Mouse (Mus musculus) CH12.LX (cell line): Measurements from ENCODE around the gene Gdap1l1. TPM values are rescaled to one million over a fixed set of nuclear protein-coding genes. Genes with fewer than 3 reads are reported as not detected.

Source experiments
- DNase-seq: peaks from one replicate; pipeline ENCODE4 v3.0.0-alpha.2; 2013; ENCODE audit errors: extremely low read depth
- H3K27ac ChIP-seq: 2 replicates; pipeline ENCODE4 v1.5.1; 2012; ENCODE audit warnings: low read depth, mild to moderate bottlenecking, control low read depth, moderate library complexity; ENCODE audit not compliant: insufficient read depth
- H3K27me3 ChIP-seq: replicated peaks from 2 replicates; pipeline ENCODE3; 2012; ENCODE audit warnings: inconsistent platforms
- H3K36me3 ChIP-seq, 2 experiments: replicated peaks in 1 of 2; 2 replicates each; pipeline versions ENCODE3 to v1.6.1; 2012; ENCODE audit warnings: inconsistent platforms in 1 of 2, low read length in 1 of 2, mild to moderate bottlenecking in 1 of 2, mixed read lengths in 1 of 2, moderate library complexity in 1 of 2; ENCODE audit not compliant: control insufficient read depth in 1 of 2, insufficient read depth in 1 of 2
- H3K4me1 ChIP-seq, 2 experiments: 2 replicates each; pipeline ENCODE4 v1.6.1; 2012; ENCODE audit warnings: inconsistent platforms in 1 of 2, moderate library complexity in 1 of 2; ENCODE audit not compliant: insufficient read depth in 2 of 2, control insufficient read depth in 1 of 2
- H3K4me2 ChIP-seq: 2 replicates; pipeline ENCODE4 v1.6.1; 2012; ENCODE audit warnings: low read depth, mild to moderate bottlenecking, control low read depth; ENCODE audit not compliant: poor library complexity, insufficient read depth, severe bottlenecking
- H3K4me3 ChIP-seq, 3 experiments: fragments of 150-350 bp in 1 of 3; sonication (generic) in 1 of 3; replicated peaks in 1 of 3; 2 replicates each; pipeline versions ENCODE3 to v1.5.1; 2011 to 2012; ENCODE audit warnings: low read depth in 2 of 3, low read length in 2 of 3, mild to moderate bottlenecking in 2 of 3, moderate library complexity in 2 of 3, control low read depth in 1 of 3, improper control_type of control experiment in 1 of 3, inconsistent platforms in 1 of 3, mixed read lengths in 1 of 3; ENCODE audit not compliant: poor library complexity in 1 of 3
- H3K79me2 ChIP-seq: replicated peaks from 2 replicates; pipeline ENCODE4 v1.6.1; 2012; ENCODE audit warnings: mild to moderate bottlenecking, moderate library complexity; ENCODE audit not compliant: control insufficient read depth, poor library complexity, insufficient read depth, severe bottlenecking; ENCODE audit errors: extremely low read depth
- H3K9ac ChIP-seq: 2 replicates; pipeline ENCODE4 v1.6.1; 2012; ENCODE audit warnings: low read depth, mild to moderate bottlenecking, control low read depth, moderate library complexity; ENCODE audit not compliant: insufficient read depth
- H3K9me3 ChIP-seq: replicated peaks from 2 replicates; pipeline ENCODE3; 2012; ENCODE audit warnings: low read length, inconsistent platforms, mixed read lengths
- BHLHE40 ChIP-seq: IDR thresholded peaks from 2 replicates; pipeline ENCODE4 v1.6.1; 2011; ENCODE audit warnings: mild to moderate bottlenecking, low read depth, low read length, improper control_type of control experiment
- CHD2 ChIP-seq: IDR thresholded peaks from 2 replicates; pipeline ENCODE4 v1.6.1; 2011; ENCODE audit warnings: low read length, improper control_type of control experiment
- CTCF ChIP-seq, 2 experiments: IDR thresholded peaks in 1 of 2; conservative IDR thresholded peaks in 1 of 2; 2 replicates each; pipeline ENCODE4 v1.5.1; 2011 to 2012; ENCODE audit warnings: low read depth in 2 of 2, low read length in 2 of 2, improper control_type of control experiment in 1 of 2, inconsistent platforms in 1 of 2, mild to moderate bottlenecking in 1 of 2, moderate library complexity in 1 of 2
- ELF1 ChIP-seq: IDR thresholded peaks from 2 replicates; pipeline ENCODE4 v1.6.1; 2014; ENCODE audit warnings: low read depth, mild to moderate bottlenecking, inconsistent platforms, low read length, improper control_type of control experiment
- JUN ChIP-seq: IDR thresholded peaks from 2 replicates; pipeline ENCODE4 v1.6.1; 2011; ENCODE audit warnings: low read depth, mild to moderate bottlenecking, low read length, improper control_type of control experiment, moderate library complexity; ENCODE audit not compliant: insufficient read depth
- MAFK ChIP-seq: IDR thresholded peaks from 2 replicates; pipeline ENCODE4 v1.6.1; 2011; ENCODE audit warnings: low read length, improper control_type of control experiment; ENCODE audit not compliant: insufficient replicate concordance
- MAZ ChIP-seq: IDR thresholded peaks from 2 replicates; pipeline ENCODE4 v1.6.1; 2012; ENCODE audit warnings: low read depth, mild to moderate bottlenecking, inconsistent platforms, low read length, improper control_type of control experiment, moderate library complexity
- MEF2A ChIP-seq: IDR thresholded peaks from 2 replicates; pipeline ENCODE4 v1.6.1; 2014; ENCODE audit warnings: low read depth, mild to moderate bottlenecking, inconsistent platforms, low read length, improper control_type of control experiment, borderline replicate concordance
- MXI1 ChIP-seq: IDR thresholded peaks from 2 replicates; pipeline ENCODE4 v1.6.1; 2011; ENCODE audit warnings: mild to moderate bottlenecking, low read depth, low read length, improper control_type of control experiment
- MYC ChIP-seq: IDR thresholded peaks from 2 replicates; pipeline ENCODE4 v1.6.1; 2011; ENCODE audit warnings: low read depth, mild to moderate bottlenecking, improper control_type of control experiment, low read length
- NELFE ChIP-seq: IDR thresholded peaks from 2 replicates; pipeline ENCODE4 v1.6.1; 2011; ENCODE audit warnings: low read depth, low read length, improper control_type of control experiment
- NRF1 ChIP-seq: IDR thresholded peaks from 2 replicates; pipeline ENCODE4 v1.6.1; 2014; ENCODE audit warnings: low read depth, mild to moderate bottlenecking, inconsistent platforms, low read length, improper control_type of control experiment, moderate library complexity
- POLR2AphosphoS2 ChIP-seq: IDR thresholded peaks from 2 replicates; pipeline ENCODE4 v1.6.1; 2011; ENCODE audit warnings: low read depth, low read length, improper control_type of control experiment
- RAD21 ChIP-seq: IDR thresholded peaks from 2 replicates; pipeline ENCODE4 v1.6.1; 2011; ENCODE audit warnings: low read depth, mild to moderate bottlenecking, low read length, improper control_type of control experiment, moderate library complexity
- SMC3 ChIP-seq: IDR thresholded peaks from 2 replicates; pipeline ENCODE4 v1.6.1; 2011; ENCODE audit warnings: low read depth, low read length, improper control_type of control experiment
- TBP ChIP-seq: conservative IDR thresholded peaks from 2 replicates; pipeline ENCODE4 v1.6.1; 2011; ENCODE audit warnings: low read depth, low read length, improper control_type of control experiment
- UBTF ChIP-seq: IDR thresholded peaks from 2 replicates; pipeline ENCODE4 v1.6.1; 2012; ENCODE audit warnings: low read depth, mild to moderate bottlenecking, inconsistent platforms, low read length, improper control_type of control experiment, moderate library complexity
- ZMIZ1 ChIP-seq: IDR thresholded peaks from 2 replicates; pipeline ENCODE4 v1.6.1; 2012; ENCODE audit warnings: low read depth, mild to moderate bottlenecking, inconsistent platforms, low read length, improper control_type of control experiment
- ZNF384 ChIP-seq: IDR thresholded peaks from 2 replicates; pipeline ENCODE4 v1.6.1; 2012; ENCODE audit warnings: low read depth, low read length, improper control_type of control experiment, inconsistent platforms
- dilution Hi-C: fragments of 300-500 bp; cut with MboI; formaldehyde crosslinking; loops from 2 replicates; pipeline ENCODE4 v1.14.3; 2020; ENCODE audit warnings: low sequenced_read_pairs; ENCODE audit not compliant: extremely low pct_unique_long_range_greater_than_20kb, extremely low pct_ligation_motif_present
- in situ Hi-C: fragments of 300-500 bp; cut with MboI; formaldehyde crosslinking; loops from 3 replicates; pipeline ENCODE4 v1.14.3; 2019; ENCODE audit warnings: low sequenced_read_pairs, low pct_ligation_motif_present, low pct_unique_long_range_greater_than_20kb, mixed read lengths
- polyA plus RNA-seq: library from polyadenylated mRNA; unstranded; fragments of >175 nt; gene quantifications from 2 replicates; pipeline ENCODE4 v1.2.1, GENCODE M21; 2012; ENCODE audit warnings: low read depth; ENCODE audit not compliant: insufficient read length
- total RNA-seq, 2 experiments: library from RNA; depleted of rRNA; stranded (reverse); fragments of 300-350 nt in 1 of 2; fragments of >200 nt in 1 of 2; gene quantifications; 2 replicates each; pipeline ENCODE4 v1.2.3; 2012 to 2014

Gene Gdap1l1
- total and polyA plus RNA-seq, 3 experiments: not detected

DNA sequence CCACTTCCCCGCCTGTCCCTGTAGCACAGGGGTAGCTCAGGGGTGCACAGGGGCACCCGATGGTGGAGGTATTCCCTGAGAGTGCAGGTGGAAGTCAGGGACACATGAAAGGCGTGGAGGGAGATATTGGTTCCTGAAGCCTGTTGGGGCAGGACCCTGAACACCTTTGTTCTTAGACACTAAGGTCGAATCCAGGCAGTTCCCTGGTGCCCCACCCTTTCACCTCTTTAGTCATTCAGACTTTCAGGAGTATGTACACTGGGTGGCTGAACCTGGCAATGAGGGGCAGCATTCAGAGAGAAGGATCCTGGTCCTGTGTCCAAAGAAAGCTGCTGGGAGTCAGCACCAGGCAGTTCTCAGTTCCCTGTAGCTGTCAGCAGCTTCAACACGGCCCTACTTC lies 24.1 kb downstream of the Gdap1l1 start (continued):
- TF ChIP-seq MEF2A: no peak

DNA sequence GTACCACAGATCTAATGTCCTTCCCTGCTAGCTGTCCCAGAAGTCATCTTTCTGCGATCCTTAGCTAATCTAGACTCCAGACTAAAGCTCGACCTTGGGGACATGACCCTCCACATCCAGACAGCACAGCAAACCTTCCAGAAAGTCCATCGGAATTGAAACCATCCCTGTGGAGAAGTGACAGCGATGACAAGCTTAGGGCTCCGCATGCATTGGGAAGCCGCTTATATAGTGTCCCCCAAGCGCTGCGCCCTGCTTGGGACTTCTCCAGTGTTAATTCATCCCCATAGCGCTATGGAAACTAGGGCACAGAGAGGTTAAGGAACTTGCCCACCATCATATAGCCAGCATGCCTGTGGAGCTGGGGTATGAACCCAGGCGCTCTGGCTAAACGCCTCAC lies 24.5 kb downstream of the Gdap1l1 start:
- H3K27ac ChIP-seq: no peak overlapping the region
- no peak overlapping the region for H3K4me2 ChIP-seq
- H3K9me3 ChIP-seq: no peaks in the 10 kb centered on the region
- DNase-seq: no peak
- no peak overlapping the region for H3K4me3 ChIP-seq
- H3K9ac ChIP-seq: no peak overlapping the region
- H3K36me3 ChIP-seq: peaks cover 2 to 19% of the 10 kb centered on the region in 2 experiments
- H3K79me2 ChIP-seq: no peaks in the 10 kb centered on the region
- H3K4me1 ChIP-seq: no peaks in the 10 kb centered on the region
- TF ChIP-seq NRF1 (no peak), TBP (no peak), SMC3 (no peak), RAD21 (no peak), CTCF (conservative IDR thresholded peaks at IDR 0.05 in 1 of 2, IDR thresholded peaks at IDR 0.05 in 1 of 2; ENCODE audit: low read depth in 2 of 2, low read length in 2 of 2) (no peak), NELFE (no peak), MYC (no peak), BHLHE40 (no peak), CHD2 (no peak), UBTF (no peak), POLR2AphosphoS2 (no peak), ZNF384 (no peak)
- H3K27me3 ChIP-seq: peaks cover 18% of the 10 kb centered on the region
- dilution Hi-C loops (no loop called here), in situ Hi-C loops (no loop called here)

DNA sequence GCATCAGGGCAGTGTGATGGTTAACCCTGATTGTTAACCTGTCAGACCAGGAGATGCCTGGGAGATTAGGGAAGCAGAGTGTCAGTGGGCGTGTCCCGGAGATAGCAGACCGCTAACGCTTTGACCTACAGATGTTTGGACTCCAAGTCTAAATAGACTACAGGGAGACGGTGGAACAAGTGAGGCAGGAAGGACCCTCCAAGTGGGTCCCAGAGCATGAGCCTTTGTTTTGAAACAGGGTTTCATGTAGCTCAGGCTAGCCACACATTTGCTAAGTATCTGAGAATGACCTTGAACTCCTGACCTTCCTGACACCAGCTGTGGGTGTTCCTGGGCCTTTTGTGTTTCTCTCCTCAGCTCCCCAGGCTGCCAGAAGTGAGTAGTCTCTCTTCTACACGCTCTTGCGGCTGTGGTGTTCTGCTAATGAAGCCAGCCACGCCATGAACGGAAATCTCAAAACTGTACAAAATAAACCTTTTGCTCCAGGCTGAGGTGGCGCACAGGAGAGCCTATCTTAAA lies 25.0 kb downstream of the Gdap1l1 start:
- no peak overlapping the region for H3K4me3 ChIP-seq
- no peaks in the 10 kb centered on the region for H3K4me1 ChIP-seq
- peaks cover 3 to 24% of the 10 kb centered on the region in 2 experiments for H3K36me3 ChIP-seq
- no peaks in the 10 kb centered on the region for H3K79me2 ChIP-seq
- in situ Hi-C loops: no loop called here
- no peak overlapping the region for H3K4me2 ChIP-seq
- H3K27ac ChIP-seq: no peak overlapping the region
- TF ChIP-seq ELF1: no peak
- TF ChIP-seq UBTF: no peak
- TF ChIP-seq MAZ: no peak
- no peak for TF ChIP-seq JUN
- no peak for TF ChIP-seq CHD2
- no peak for TF ChIP-seq MYC
- TF ChIP-seq SMC3: no peak
- no peak for TF ChIP-seq MAFK
- no peak for TF ChIP-seq MXI1
- no peak for TF ChIP-seq ZMIZ1
- TF ChIP-seq, all 38 proteins: peak for 0
- dilution Hi-C loops: no loop called here
- Histone ChIP-seq H3K9me3 (no peaks in the 10 kb centered on the region), H3K27me3 (peaks cover 13% of the 10 kb centered on the region), H3K9ac (no peak overlapping the region)
- DNase-seq: no peak
